Mouse (Mus musculus): ENCODE data around the gene Dvl1. TPM values are rescaled to one million over a fixed set of nuclear protein-coding genes. Genes with fewer than 3 reads are reported as not detected.

Gene Dvl1
- polyA plus RNA-seq, 1 experiment from 2014 or later: 14.7 TPM

DNA sequence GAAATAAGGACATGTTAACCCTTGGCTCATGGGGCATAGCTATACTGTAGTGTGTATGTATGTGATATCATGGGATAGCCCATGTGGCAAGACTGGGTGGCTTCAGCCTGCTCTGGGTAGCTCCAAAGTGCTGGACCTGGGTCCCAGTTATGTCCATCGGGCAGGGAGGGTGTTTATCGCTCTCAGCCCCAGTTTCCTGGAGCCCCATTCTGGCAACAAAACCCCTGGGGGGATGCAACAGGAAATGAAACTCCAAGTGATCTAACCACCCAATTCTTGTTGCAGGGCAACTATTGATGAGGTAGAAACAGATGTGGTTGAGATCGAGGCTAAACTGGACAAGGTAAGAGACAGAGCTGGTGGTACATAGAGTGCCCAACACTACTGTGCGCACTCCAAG, 48.6 kb downstream of the Dvl1 start:
- ATAC-seq (ENCODE audit: insufficient number of reproducible peaks, insufficient read depth, low FRiP score, low TSS enrichment, low read depth): no peak
- H3K27ac ChIP-seq: no peak overlapping the region
- no peak overlapping the region for H3K4me3 ChIP-seq (replicated peaks)
- H3K4me2 ChIP-seq: no peak overlapping the region
- peaks cover 33% of the 10 kb centered on the region for H3K4me1 ChIP-seq (replicated peaks)
- no peaks in the 10 kb centered on the region for H3K27me3 ChIP-seq
- no peaks in the 10 kb centered on the region for H3K9me3 ChIP-seq
- H3K36me3 ChIP-seq: peaks cover 41% of the 10 kb centered on the region
- 89% methylated on average over 4 of the region's 4 CpGs for WGBS
- no peak overlapping the region for H3K9ac ChIP-seq (replicated peaks)

DNA sequence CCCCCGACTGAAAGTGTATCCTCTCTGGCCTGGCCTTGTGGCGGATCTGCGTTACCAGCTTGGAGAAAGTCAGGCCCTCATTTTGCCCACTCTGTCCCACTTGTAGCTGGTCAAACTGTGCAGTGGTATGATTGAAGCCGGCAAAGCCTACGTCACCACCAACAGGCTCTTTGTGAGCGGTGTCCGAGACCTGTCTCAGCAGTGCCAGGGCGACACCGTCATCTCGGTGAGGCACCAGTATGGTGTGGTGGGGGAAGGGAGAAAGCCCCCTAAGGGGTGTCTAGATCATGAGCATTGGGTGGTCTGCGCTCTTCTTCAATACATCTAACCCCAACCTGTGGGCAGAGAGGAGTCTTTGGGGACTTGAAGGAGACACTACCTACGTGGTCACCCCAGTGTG, 49.3 kb downstream of the Dvl1 start:
- no peak for ATAC-seq (ENCODE audit: insufficient number of reproducible peaks, insufficient read depth, low FRiP score, low TSS enrichment, low read depth)
- peaks cover 31% of the 10 kb centered on the region for H3K4me1 ChIP-seq (replicated peaks)
- WGBS: 97% methylated on average over 12 of the region's 12 CpGs
- no peak overlapping the region for H3K4me3 ChIP-seq (replicated peaks)
- H3K36me3 ChIP-seq: peaks cover 47% of the 10 kb centered on the region
- H3K9ac ChIP-seq (replicated peaks): no peak overlapping the region
- no peaks in the 10 kb centered on the region for H3K27me3 ChIP-seq
- H3K27ac ChIP-seq: no peak overlapping the region
- no peaks in the 10 kb centered on the region for H3K9me3 ChIP-seq
- no peak overlapping the region for H3K4me2 ChIP-seq

- H3K4me2 ChIP-seq: no peak overlapping the region
- H3K36me3 ChIP-seq: peaks cover 66% of the 10 kb centered on the region
- no peak overlapping the region for H3K4me3 ChIP-seq (replicated peaks)
- H3K4me1 ChIP-seq (replicated peaks): peaks cover 22% of the 10 kb centered on the region
- no peak overlapping the region for H3K27ac ChIP-seq
- WGBS: 95% methylated on average over 2 of the region's 2 CpGs
- H3K9ac ChIP-seq (replicated peaks): no peak overlapping the region
- H3K9me3 ChIP-seq: no peaks in the 10 kb centered on the region
- ATAC-seq (ENCODE audit: insufficient number of reproducible peaks, insufficient read depth, low FRiP score, low TSS enrichment, low read depth): no peak
- no peaks in the 10 kb centered on the region for H3K27me3 ChIP-seq
Measured at GRCm38 (mm10) chr4:155898318-155898717, 51.1 kb downstream of the Dvl1 start.

DNA sequence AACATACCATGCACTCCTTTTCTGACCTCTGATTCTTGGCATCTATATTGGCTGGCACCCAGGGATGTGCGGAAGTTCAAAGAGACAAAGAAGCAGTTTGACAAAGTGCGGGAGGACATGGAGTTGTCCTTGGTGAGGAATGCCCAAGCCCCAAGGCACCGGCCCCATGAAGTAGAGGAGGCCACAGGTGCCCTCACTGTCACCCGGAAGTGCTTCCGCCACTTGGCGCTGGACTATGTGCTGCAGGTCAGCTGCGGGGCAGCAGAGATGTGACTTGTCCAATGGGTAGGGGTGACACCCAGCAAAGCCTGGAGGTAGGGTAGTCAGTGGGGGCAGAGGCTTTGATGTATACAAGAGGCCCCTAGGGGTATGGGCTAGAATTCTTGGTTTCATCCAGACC, 52.2 kb downstream of the Dvl1 start:
- 97% methylated on average over 7 of the region's 7 CpGs for WGBS
- H3K36me3 ChIP-seq: peaks cover 76% of the 10 kb centered on the region
- H3K4me1 ChIP-seq (replicated peaks): peaks cover 12% of the 10 kb centered on the region
- ATAC-seq (ENCODE audit: insufficient number of reproducible peaks, insufficient read depth, low FRiP score, low TSS enrichment, low read depth): no peak
- no peak overlapping the region for H3K4me2 ChIP-seq
- no peaks in the 10 kb centered on the region for H3K9me3 ChIP-seq
- H3K9ac ChIP-seq (replicated peaks): no peak overlapping the region
- H3K4me3 ChIP-seq (replicated peaks): no peak overlapping the region
- H3K27ac ChIP-seq: no peak overlapping the region
- no peaks in the 10 kb centered on the region for H3K27me3 ChIP-seq

- WGBS: 82% methylated on average over 3 of the region's 3 CpGs
- no peak overlapping the region for H3K4me3 ChIP-seq (replicated peaks)
- H3K36me3 ChIP-seq: peaks cover 93% of the 10 kb centered on the region
- no peak overlapping the region for H3K4me2 ChIP-seq
- H3K27ac ChIP-seq: no peak overlapping the region
- no peak for ATAC-seq (ENCODE audit: insufficient number of reproducible peaks, insufficient read depth, low FRiP score, low TSS enrichment, low read depth)
- no peaks in the 10 kb centered on the region for H3K4me1 ChIP-seq (replicated peaks)
- H3K9ac ChIP-seq (replicated peaks): no peak overlapping the region
- no peaks in the 10 kb centered on the region for H3K27me3 ChIP-seq
- H3K9me3 ChIP-seq: no peaks in the 10 kb centered on the region
Measured at GRCm38 (mm10) chr4:155901205-155901604, 54.0 kb downstream of the Dvl1 start.

- Histone ChIP-seq H3K4me2 (no peak overlapping the region), H3K9ac (replicated peaks) (no peak overlapping the region), H3K27ac (no peak overlapping the region), H3K4me1 (replicated peaks) (no peaks in the 10 kb centered on the region), H3K4me3 (replicated peaks) (no peak overlapping the region), H3K27me3 (no peaks in the 10 kb centered on the region), H3K36me3 (peaks cover 90% of the 10 kb centered on the region), H3K9me3 (no peaks in the 10 kb centered on the region)
- ATAC-seq (ENCODE audit: insufficient number of reproducible peaks, insufficient read depth, low FRiP score, low TSS enrichment, low read depth): no peak
- WGBS: 93% methylated on average over 13 of the region's 13 CpGs
Measured at GRCm38 (mm10) chr4:155903246-155903645, 56.0 kb downstream of the Dvl1 start.

GRCm38 (mm10) chr4:155904318-155905102, 57.3 kb downstream of the Dvl1 start:
- Histone ChIP-seq H3K36me3 (peaks cover 77% of the 10 kb centered on the region), H3K27me3 (no peaks in the 10 kb centered on the region), H3K4me1 (replicated peaks) (no peaks in the 10 kb centered on the region), H3K27ac (no peak overlapping the region), H3K9ac (replicated peaks) (no peak overlapping the region), H3K9me3 (no peaks in the 10 kb centered on the region), H3K4me3 (replicated peaks) (no peak overlapping the region), H3K4me2 (no peak overlapping the region)
- no peak for ATAC-seq (ENCODE audit: insufficient number of reproducible peaks, insufficient read depth, low FRiP score, low TSS enrichment, low read depth)
- 91% methylated on average over 13 of the region's 13 CpGs for WGBS

DNA sequence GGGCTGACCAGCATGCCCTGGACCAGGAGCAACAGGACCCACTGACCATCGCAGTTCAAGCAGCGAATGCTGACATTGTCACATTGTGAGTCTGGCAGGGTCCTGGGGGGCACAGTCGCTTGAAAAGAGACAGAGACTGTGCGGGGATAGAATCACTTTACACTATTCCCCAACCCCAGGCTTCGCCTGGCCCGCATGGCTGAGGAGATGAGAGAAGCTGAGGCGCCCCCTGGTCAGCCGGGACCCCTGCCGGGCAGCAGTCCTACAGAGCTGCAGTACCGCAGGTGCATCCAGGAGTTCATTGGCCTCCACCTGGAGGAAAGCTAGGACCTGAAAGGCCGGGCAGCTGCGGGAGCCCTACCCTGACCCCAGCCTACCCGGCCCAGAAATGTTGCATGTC, 58.4 kb downstream of the Dvl1 start:
- Histone ChIP-seq H3K4me1 (replicated peaks) (0 out of 2 replicates have a peak, but pooled peaks cover 3% of the 10 kb centered on the region), H3K4me3 (replicated peaks) (no peak overlapping the region), H3K27me3 (no peaks in the 10 kb centered on the region), H3K4me2 (no peak overlapping the region), H3K9me3 (no peaks in the 10 kb centered on the region), H3K9ac (replicated peaks) (no peak overlapping the region), H3K27ac (no peak overlapping the region), H3K36me3 (peaks cover 66% of the 10 kb centered on the region)
- WGBS: 85% methylated on average over 13 of the region's 13 CpGs
- no peak for ATAC-seq (ENCODE audit: insufficient number of reproducible peaks, insufficient read depth, low FRiP score, low TSS enrichment, low read depth)

- no peaks in the 10 kb centered on the region for H3K9me3 ChIP-seq
- no peaks in the 10 kb centered on the region for H3K27me3 ChIP-seq
- H3K36me3 ChIP-seq: peaks cover 61% of the 10 kb centered on the region
- ATAC-seq (ENCODE audit: insufficient number of reproducible peaks, insufficient read depth, low FRiP score, low TSS enrichment, low read depth): no peak
- 85% methylated on average over 9 of the region's 9 CpGs for WGBS
- H3K4me3 ChIP-seq (replicated peaks): no peak overlapping the region
- H3K4me2 ChIP-seq: no peak overlapping the region
- 0 out of 2 replicates have a peak, but pooled peaks cover 3% of the 10 kb centered on the region for H3K4me1 ChIP-seq (replicated peaks)
- H3K27ac ChIP-seq: no peak overlapping the region
- no peak overlapping the region for H3K9ac ChIP-seq (replicated peaks)
Measured at GRCm38 (mm10) chr4:155906125-155906524, 58.9 kb downstream of the Dvl1 start.

- ATAC-seq (ENCODE audit: insufficient number of reproducible peaks, insufficient read depth, low FRiP score, low TSS enrichment, low read depth): no peak
- peaks cover 52% of the 10 kb centered on the region for H3K36me3 ChIP-seq
- H3K9me3 ChIP-seq: no peaks in the 10 kb centered on the region
- no peak overlapping the region for H3K4me2 ChIP-seq
- no peaks in the 10 kb centered on the region for H3K27me3 ChIP-seq
- H3K9ac ChIP-seq (replicated peaks): no peak overlapping the region
- H3K4me1 ChIP-seq (replicated peaks): 0 out of 2 replicates have a peak, but pooled peaks cover 3% of the 10 kb centered on the region
- 84% methylated on average over 11 of the region's 11 CpGs for WGBS
- no peak overlapping the region for H3K27ac ChIP-seq
- no peak overlapping the region for H3K4me3 ChIP-seq (replicated peaks)
Measured at GRCm38 (mm10) chr4:155907003-155907402, 59.8 kb downstream of the Dvl1 start.

- Histone ChIP-seq H3K27me3 (no peaks in the 10 kb centered on the region), H3K36me3 (peaks cover 39% of the 10 kb centered on the region), H3K4me1 (replicated peaks) (0 out of 2 replicates have a peak, but pooled peaks cover 3% of the 10 kb centered on the region), H3K27ac (no peak overlapping the region), H3K4me3 (replicated peaks) (no peak overlapping the region), H3K4me2 (no peak overlapping the region), H3K9me3 (no peaks in the 10 kb centered on the region), H3K9ac (replicated peaks) (no peak overlapping the region)
- ATAC-seq (ENCODE audit: insufficient number of reproducible peaks, insufficient read depth, low FRiP score, low TSS enrichment, low read depth): no peak
- 79% methylated on average over 7 of the region's 7 CpGs for WGBS
Measured at GRCm38 (mm10) chr4:155908281-155908680, 61.1 kb downstream of the Dvl1 start.

- Histone ChIP-seq H3K4me1 (replicated peaks) (0 out of 2 replicates have a peak, but pooled peaks cover 3% of the 10 kb centered on the region), H3K9me3 (no peaks in the 10 kb centered on the region), H3K27ac (no peak overlapping the region), H3K4me2 (no peak overlapping the region), H3K9ac (replicated peaks) (no peak overlapping the region), H3K4me3 (replicated peaks) (no peak overlapping the region), H3K27me3 (no peaks in the 10 kb centered on the region), H3K36me3 (peaks cover 35% of the 10 kb centered on the region)
- no peak for ATAC-seq (ENCODE audit: insufficient number of reproducible peaks, insufficient read depth, low FRiP score, low TSS enrichment, low read depth)
- 88% methylated on average over 4 of the region's 4 CpGs for WGBS
Measured at GRCm38 (mm10) chr4:155908751-155909150, 61.5 kb downstream of the Dvl1 start.

All from limb, embryonic 12.5 days (tissue).